Mouse (Mus musculus) midbrain, postnatal 0 days (tissue): ENCODE measurements around the gene Vps13d. TPM values are rescaled to one million over a fixed set of nuclear protein-coding genes. Genes with fewer than 3 reads are reported as not detected.

Experiments
- ATAC-seq: fragments of 200-750 bp; cut with Nextera tagmentation; 2 replicates; pipeline ENCODE4 v1.8.0; 2017; ENCODE audit warnings: moderate number of reproducible peaks, mild to moderate bottlenecking, moderate TSS enrichment, moderate library complexity; ENCODE audit not compliant: low FRiP score
- DNase-seq: peaks from one replicate; pipeline ENCODE4 v3.0.0-alpha.2; 2015; ENCODE audit warnings: low spot score
- H3K27ac ChIP-seq: fragments of 300-500 bp; sonication (generic); 2 replicates; pipeline ENCODE4 v1.5.1; 2014; ENCODE audit warnings: low read depth, mild to moderate bottlenecking, low read length, mixed read lengths
- H3K27me3 ChIP-seq: fragments of 300-500 bp; sonication (generic); 2 replicates; pipeline ENCODE4 v1.6.1; 2014; ENCODE audit warnings: low read length, control low read depth, mixed read lengths; ENCODE audit not compliant: insufficient read depth
- H3K36me3 ChIP-seq: fragments of 300-500 bp; sonication (generic); 2 replicates; pipeline ENCODE4 v1.6.1; 2014; ENCODE audit warnings: low read length, control low read depth, mixed read lengths; ENCODE audit not compliant: insufficient read depth
- H3K4me1 ChIP-seq: fragments of 300-500 bp; sonication (generic); 2 replicates; pipeline ENCODE4 v1.6.1; 2014; ENCODE audit warnings: mild to moderate bottlenecking, control low read depth, antibody characterized with exemption, low read length, mixed read lengths; ENCODE audit not compliant: insufficient read depth
- H3K4me2 ChIP-seq: fragments of 300-500 bp; sonication (generic); 2 replicates; pipeline ENCODE4 v1.6.1; 2014; ENCODE audit warnings: low read depth, mild to moderate bottlenecking, low read length, mixed read lengths; ENCODE audit not compliant: poor library complexity, severe bottlenecking
- H3K4me3 ChIP-seq: fragments of 300-500 bp; sonication (generic); 2 replicates; pipeline ENCODE4 v1.5.1; 2014; ENCODE audit warnings: low read depth, mild to moderate bottlenecking, low read length, moderate library complexity
- H3K9ac ChIP-seq: fragments of 300-500 bp; sonication (generic); replicated peaks from 2 replicates; pipeline ENCODE4 v1.6.1; 2014; ENCODE audit warnings: mild to moderate bottlenecking, low read length, moderate library complexity, mixed read lengths; ENCODE audit not compliant: poor library complexity, severe bottlenecking
- H3K9me3 ChIP-seq: fragments of 300-500 bp; sonication (generic); 2 replicates; pipeline ENCODE4 v1.6.1; 2016; ENCODE audit warnings: low read length, control low read depth
- CTCF ChIP-seq: IDR thresholded peaks from 2 replicates; pipeline ENCODE4 v1.5.1; 2016; ENCODE audit warnings: antibody characterized with exemption, mild to moderate bottlenecking
- WGBS: fragments of 180-500 bp; shearing (Covaris S2); extraction: QIAGEN DNeasy Blood & Tissue Kit; methylation state at CpG from one replicate; pipeline ENCODE4 v1.1.7; 2014; 5-methylcytosine and 5-hydroxymethylcytosine counted together
- polyA plus RNA-seq: library from polyadenylated mRNA; unstranded; fragments of >200 nt; fragmentation: Nextera tagmentation; extraction: Ambion mirVana; gene quantifications from 2 replicates; pipeline ENCODE4 v1.2.1, GENCODE M21; 2015
- total RNA-seq: library from RNA; depleted of rRNA; stranded (reverse); fragments of >200 nt; gene quantifications from 2 replicates; pipeline ENCODE4 v1.2.3, GENCODE M21; 2014

Vps13d gene
- total and polyA plus RNA-seq, 2 experiments from 2014 or later, result 9.1 to 35.6 TPM

- Histone ChIP-seq H3K4me1 (peaks cover 2% of the 10 kb centered on the region; the same call in 1 of the 2 replicates), H3K9me3 (no peaks in the 10 kb centered on the region), H3K27ac (no peak overlapping the region), H3K27me3 (no peaks in the 10 kb centered on the region), H3K9ac (no peak overlapping the region), H3K4me2 (no peak overlapping the region), H3K36me3 (no peaks in the 10 kb centered on the region), H3K4me3 (no peak overlapping the region)
- TF ChIP-seq CTCF, result no peak
- 44% methylated on average over 1 of the region's 1 CpGs for WGBS
- no peak for ATAC-seq
- DNase-seq, result no peak
These were observed 199.0 kb downstream of the Vps13d start for GRCm38 (mm10) chr4:144995826-144996225.

GRCm38 (mm10) chr4:144993047-144993917, 201.5 kb downstream of the Vps13d start:
- Histone ChIP-seq H3K9me3 (no peaks in the 10 kb centered on the region), H3K27ac (no peak overlapping the region), H3K36me3 (no peaks in the 10 kb centered on the region), H3K4me1 (no peaks in the 10 kb centered on the region), H3K9ac (no peak overlapping the region), H3K4me2 (no peak overlapping the region), H3K27me3 (no peaks in the 10 kb centered on the region), H3K4me3 (no peak overlapping the region)
- TF ChIP-seq CTCF, result no peak
- DNase-seq (no peak), ATAC-seq (no peak)
- WGBS, result 75% methylated on average over 9 of the region's 9 CpGs

- Histone ChIP-seq H3K4me1 (no peaks in the 10 kb centered on the region), H3K36me3 (no peaks in the 10 kb centered on the region), H3K27me3 (no peaks in the 10 kb centered on the region), H3K4me2 (no peak overlapping the region), H3K9me3 (no peaks in the 10 kb centered on the region), H3K9ac (no peak overlapping the region), H3K27ac (no peak overlapping the region), H3K4me3 (no peak overlapping the region)
- TF ChIP-seq CTCF, result no peak
- DNase-seq, result no peak
- 20% methylated on average over 3 of the region's 3 CpGs for WGBS
- ATAC-seq, result no peak
These were observed 202.4 kb downstream of the Vps13d start for GRCm38 (mm10) chr4:144992413-144992812.

- H3K9ac ChIP-seq, result no peak overlapping the region
- ATAC-seq (no peak), DNase-seq (peak; percentile 17)
- no peaks in the 10 kb centered on the region for H3K27me3 ChIP-seq
- H3K27ac ChIP-seq, result no peak overlapping the region
- no peak overlapping the region for H3K4me3 ChIP-seq
- TF ChIP-seq CTCF, result no peak
- H3K9me3 ChIP-seq, result no peaks in the 10 kb centered on the region
- H3K36me3 ChIP-seq, result 0 out of 2 replicates have a peak, but pooled peaks cover 2% of the 10 kb centered on the region
- WGBS, result 80% methylated on average over 5 of the region's 5 CpGs
- no peak overlapping the region for H3K4me2 ChIP-seq
- H3K4me1 ChIP-seq, result no peaks in the 10 kb centered on the region
These were observed 206.2 kb downstream of the Vps13d start for GRCm38 (mm10) chr4:144988443-144989206.

- 94% methylated on average over 7 of the region's 7 CpGs for WGBS
- no peak for TF ChIP-seq CTCF
- Histone ChIP-seq H3K9me3 (no peaks in the 10 kb centered on the region), H3K27ac (no peak overlapping the region), H3K27me3 (no peaks in the 10 kb centered on the region), H3K4me3 (no peak overlapping the region), H3K4me2 (no peak overlapping the region), H3K36me3 (0 out of 2 replicates have a peak, but pooled peaks cover 10% of the 10 kb centered on the region), H3K4me1 (no peaks in the 10 kb centered on the region), H3K9ac (no peak overlapping the region)
- no peak for ATAC-seq
- DNase-seq, result no peak
These were observed 208.6 kb downstream of the Vps13d start for GRCm38 (mm10) chr4:144986016-144986805.
